Mouse (Mus musculus) G1E (cell line): ENCODE data around the gene Cfap69.

Experiments
- CTCF ChIP-seq: IDR thresholded peaks from 2 replicates; pipeline ENCODE4 v1.5.1; 2012; ENCODE audit warnings: low read depth, low read length, inconsistent platforms, mixed read lengths
- GATA2 ChIP-seq: IDR thresholded peaks from 2 replicates; pipeline ENCODE4 v1.6.1; 2012; ENCODE audit warnings: low read depth, low read length, inconsistent platforms, borderline replicate concordance

DNA sequence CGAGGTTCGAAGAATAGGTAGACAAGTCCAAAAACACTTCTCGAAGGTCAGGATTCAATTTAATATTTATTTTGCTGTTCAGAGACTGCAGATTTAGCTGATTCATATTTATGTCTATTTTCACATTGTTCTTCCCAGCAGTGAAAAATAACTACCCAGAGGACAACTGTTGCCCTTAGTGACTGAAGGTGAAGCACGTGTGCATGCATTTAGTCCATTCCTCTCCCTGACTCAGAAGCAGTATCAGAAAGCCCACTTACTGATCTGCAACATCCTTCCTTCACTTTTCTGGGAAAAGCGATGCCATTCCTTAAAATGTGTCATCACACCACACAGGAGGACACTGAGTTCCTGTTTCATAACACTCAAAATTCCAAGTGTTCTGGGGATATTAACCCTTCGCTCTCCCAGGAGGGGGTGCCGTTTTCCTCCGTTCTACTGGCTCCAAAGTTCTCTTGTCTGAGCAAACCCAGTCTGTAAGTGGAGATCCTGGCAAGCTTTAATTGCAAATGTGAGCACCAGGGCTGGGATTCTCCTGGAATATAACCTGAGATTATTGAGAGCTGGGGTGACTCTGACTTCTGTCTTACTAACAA lies 25.0 kb upstream of the Cfap69 start:
- TF ChIP-seq GATA2 (no peak), CTCF (no peak)
